Mouse (Mus musculus) kidney, adult 11 months (tissue): ENCODE data around the gene Eef1akmt3.

Source experiments
- DNase-seq: peaks from one replicate; pipeline ENCODE4 v3.0.0; 2022

The Eef1akmt3 gene

GRCm38 (mm10) chr10:126997340-126998113 is 43.8 kb downstream of the Eef1akmt3 start:
- no peak for DNase-seq

GRCm38 (mm10) chr10:126993621-126994020 is 47.7 kb downstream of the Eef1akmt3 start:
- DNase-seq = no peak

- DNase-seq = no peak
Measured at GRCm38 (mm10) chr10:126991676-126992075, 49.6 kb downstream of the Eef1akmt3 start.

GRCm38 (mm10) chr10:126990313-126991056 is 50.8 kb downstream of the Eef1akmt3 start:
- DNase-seq = peak; percentile 83

GRCm38 (mm10) chr10:126988513-126989165 is 52.7 kb downstream of the Eef1akmt3 start:
- DNase-seq = no peak

- DNase-seq = no peak
Measured at GRCm38 (mm10) chr10:126987183-126988118, 53.9 kb downstream of the Eef1akmt3 start.

GRCm38 (mm10) chr10:126986541-126986961 is 54.8 kb downstream of the Eef1akmt3 start:
- peak; percentile 87 for DNase-seq

- no peak for DNase-seq
Measured at GRCm38 (mm10) chr10:126985579-126985978, 55.7 kb downstream of the Eef1akmt3 start.

- no peak for DNase-seq
Measured at GRCm38 (mm10) chr10:126985127-126985526, 56.2 kb downstream of the Eef1akmt3 start.

- DNase-seq = peak; percentile 69
Measured at GRCm38 (mm10) chr10:126984189-126985004, 56.9 kb downstream of the Eef1akmt3 start.

- no peak for DNase-seq
Measured at GRCm38 (mm10) chr10:126983193-126983725, 58.1 kb downstream of the Eef1akmt3 start.

- DNase-seq = no peak
Measured at GRCm38 (mm10) chr10:126981746-126982145, 59.6 kb downstream of the Eef1akmt3 start.
